Mouse (Mus musculus) cortical plate, adult 2 months (tissue): ENCODE measurements around the gene Olfr725.

Source experiments
- CTCF ChIP-seq: fragments of 200-500 bp; IDR thresholded peaks from 2 replicates; pipeline ENCODE4 v1.5.1; 2011; ENCODE audit warnings: mild to moderate bottlenecking, control low read depth, low read length; ENCODE audit not compliant: insufficient read depth; ENCODE audit errors: extremely low read depth
- POLR2A ChIP-seq: fragments of 200-500 bp; IDR thresholded peaks from 2 replicates; pipeline ENCODE4 v1.6.1; 2011; ENCODE audit warnings: mild to moderate bottlenecking, low read length, control low read depth; ENCODE audit not compliant: insufficient read depth; ENCODE audit errors: extremely low read depth

DNA sequence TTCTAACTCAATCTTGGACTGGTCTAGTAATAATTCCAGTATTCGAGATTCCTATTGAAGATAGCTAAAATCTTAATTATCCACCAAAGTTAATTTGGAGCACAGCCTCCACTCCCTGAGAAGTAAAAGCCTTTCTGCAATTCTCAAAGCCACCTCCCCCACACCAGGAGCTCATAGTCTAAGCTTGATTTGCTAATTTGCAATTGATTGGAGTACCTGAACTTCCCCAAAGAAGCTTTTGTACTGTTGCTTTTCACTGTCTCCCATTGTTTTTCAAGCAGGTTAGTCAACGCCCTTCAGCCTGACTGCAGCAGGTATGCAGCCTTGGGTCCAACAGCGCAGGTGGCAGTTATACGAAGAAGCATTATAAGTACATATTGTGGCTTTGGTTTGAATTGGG lies 8.8 kb downstream of the Olfr725 start:
- TF ChIP-seq CTCF (no peak), POLR2A (no peak)
